Mouse (Mus musculus) heart, embryonic 11.5 days (tissue): Measurements from ENCODE around the gene Slc7a10. TPM values are rescaled to one million over a fixed set of nuclear protein-coding genes. Genes with fewer than 3 reads are reported as not detected.
A peak's percentile ranks its signal among the peaks of the same experiment; 100 is the strongest.

Source experiments
- ATAC-seq: fragments of 200-750 bp; cut with Nextera tagmentation; replicated peaks from 2 replicates; pipeline ENCODE4 v1.8.0; 2017; ENCODE audit warnings: moderate library complexity; ENCODE audit not compliant: insufficient number of reproducible peaks, low FRiP score, low TSS enrichment
- H3K27ac ChIP-seq: fragments of 300-500 bp; sonication (generic); 2 replicates; pipeline ENCODE4 v1.5.1; 2014; ENCODE audit warnings: mild to moderate bottlenecking, low read depth, low read length
- H3K27me3 ChIP-seq: fragments of 300-500 bp; sonication (generic); 2 replicates; pipeline ENCODE4 v1.6.1; 2014; ENCODE audit warnings: mild to moderate bottlenecking, low read length, mixed read lengths; ENCODE audit not compliant: control insufficient read depth, insufficient read depth
- H3K36me3 ChIP-seq: fragments of 300-500 bp; sonication (generic); 2 replicates; pipeline ENCODE4 v1.6.1; 2014; ENCODE audit warnings: mild to moderate bottlenecking, low read length, moderate library complexity, mixed read lengths; ENCODE audit not compliant: control insufficient read depth, insufficient read depth
- H3K4me1 ChIP-seq: fragments of 300-500 bp; sonication (generic); 2 replicates; pipeline ENCODE4 v1.6.1; 2014; ENCODE audit warnings: low read length; ENCODE audit not compliant: control insufficient read depth, insufficient read depth
- H3K4me2 ChIP-seq: fragments of 300-500 bp; sonication (generic); 2 replicates; pipeline ENCODE4 v1.6.1; 2014; ENCODE audit warnings: mild to moderate bottlenecking, moderate library complexity
- H3K4me3 ChIP-seq: fragments of 300-500 bp; sonication (generic); 2 replicates; pipeline ENCODE4 v1.5.1; 2014; ENCODE audit warnings: low read depth, low read length
- H3K9ac ChIP-seq: fragments of 300-500 bp; sonication (generic); 2 replicates; pipeline ENCODE4 v1.6.1; 2014; ENCODE audit warnings: mild to moderate bottlenecking, low read depth, low read length, moderate library complexity
- H3K9me3 ChIP-seq: fragments of 300-500 bp; sonication (generic); replicated peaks from 2 replicates; pipeline ENCODE4 v1.6.1; 2016; ENCODE audit warnings: low read length; ENCODE audit not compliant: control insufficient read depth
- WGBS: fragments of 180-500 bp; shearing (Covaris S2); extraction: QIAGEN DNeasy Blood & Tissue Kit; methylation state at CpG from one replicate; pipeline ENCODE4 v1.1.7; 2014; ENCODE audit not compliant: insufficient replicate concordance; 5-methylcytosine and 5-hydroxymethylcytosine counted together
- polyA plus RNA-seq: library from polyadenylated mRNA; unstranded; fragments of >200 nt; fragmentation: Nextera tagmentation; extraction: Ambion mirVana; gene quantifications from 2 replicates; pipeline ENCODE4 v1.2.1, GENCODE M21; 2014

Slc7a10 gene
- polyA plus RNA-seq, 1 experiment from 2014 or later = 0.89 TPM

GRCm38 (mm10) chr7:35215225-35215624 is 29.0 kb downstream of the Slc7a10 start, which contains the start of gene Lrp3:
TSS of gene Lrp3 (minus strand) at chr7:35215498.
- peak within 1 kb of the TSS; percentile 52 for H3K4me3 ChIP-seq
- H3K9me3 ChIP-seq = no peaks in the 10 kb centered on the region
- H3K4me2 ChIP-seq = peak within 1 kb of the TSS; percentile 95
- H3K27me3 ChIP-seq = peaks cover 15% of the 10 kb centered on the region
- WGBS = 1% methylated on average over 44 of the region's 53 CpGs
- no peak within 1 kb of the TSS for H3K27ac ChIP-seq
- no peaks in the 10 kb centered on the region for H3K36me3 ChIP-seq
- peak within 1 kb of the TSS; percentile 70 for H3K9ac ChIP-seq
- H3K4me1 ChIP-seq = peaks cover 3% of the 10 kb centered on the region
- peak; percentile 80 for ATAC-seq

DNA sequence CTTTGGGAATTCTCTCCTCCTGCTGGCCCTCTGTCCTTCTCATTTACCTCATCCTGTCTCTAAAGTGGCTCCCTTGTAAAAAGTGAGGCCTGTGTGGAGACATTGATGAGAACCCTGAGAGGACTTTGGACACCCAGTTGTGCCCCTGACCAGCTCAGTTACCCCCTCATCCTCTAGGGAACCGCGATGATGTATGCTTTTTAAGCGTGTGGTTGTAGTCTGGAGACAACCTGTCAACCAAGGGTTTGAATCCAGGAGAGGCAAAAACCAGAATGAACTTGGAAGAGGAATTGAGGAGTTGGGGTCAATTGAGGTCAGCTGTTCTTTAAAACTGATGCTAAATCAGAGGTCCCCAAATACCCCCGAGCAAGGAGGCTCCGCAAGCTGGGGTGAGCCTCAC is 29.5 kb downstream of the Slc7a10 start:
- H3K9ac ChIP-seq = no peak overlapping the region
- peaks cover 15% of the 10 kb centered on the region for H3K27me3 ChIP-seq
- peaks cover 3% of the 10 kb centered on the region for H3K4me1 ChIP-seq
- ATAC-seq = no peak
- H3K36me3 ChIP-seq = no peaks in the 10 kb centered on the region
- H3K27ac ChIP-seq = no peak overlapping the region
- peak overlapping the region; percentile 52 for H3K4me3 ChIP-seq
- H3K9me3 ChIP-seq = no peaks in the 10 kb centered on the region
- peak overlapping the region; percentile 95 for H3K4me2 ChIP-seq
- WGBS = 46% methylated on average over 5 of the region's 5 CpGs

- no peaks in the 10 kb centered on the region for H3K36me3 ChIP-seq
- peaks cover 13% of the 10 kb centered on the region for H3K27me3 ChIP-seq
- 64% methylated on average over 9 of the region's 9 CpGs for WGBS
- H3K4me3 ChIP-seq = no peak overlapping the region
- H3K9ac ChIP-seq = no peak overlapping the region
- no peak overlapping the region for H3K4me2 ChIP-seq
- no peaks in the 10 kb centered on the region for H3K9me3 ChIP-seq
- ATAC-seq = no peak
- H3K27ac ChIP-seq = no peak overlapping the region
- no peaks in the 10 kb centered on the region for H3K4me1 ChIP-seq
Observed at GRCm38 (mm10) chr7:35220694-35221365, 34.6 kb downstream of the Slc7a10 start.

DNA sequence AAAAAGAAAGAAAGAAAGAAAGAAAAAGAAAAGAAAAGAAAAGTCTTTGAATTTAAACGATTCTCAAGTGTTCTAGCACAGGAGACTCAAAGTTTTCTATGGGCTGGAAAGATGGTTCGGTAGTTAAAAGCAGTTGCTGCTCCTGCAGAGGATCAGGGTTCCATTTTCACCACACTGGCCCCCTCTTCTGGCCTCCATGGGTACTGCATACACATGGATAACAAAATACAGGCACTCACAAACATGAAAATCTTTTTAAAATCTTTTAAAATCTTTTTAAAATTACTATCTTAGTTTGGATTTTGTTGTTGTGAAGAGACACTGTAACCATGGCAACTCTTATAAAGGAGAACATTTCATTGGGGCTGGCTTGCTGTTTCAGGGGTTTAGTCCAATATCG is 44.1 kb downstream of the Slc7a10 start:
- Histone ChIP-seq H3K4me3 (no peak overlapping the region), H3K4me2 (no peak overlapping the region), H3K27me3 (no peaks in the 10 kb centered on the region), H3K27ac (no peak overlapping the region), H3K36me3 (no peaks in the 10 kb centered on the region), H3K9ac (no peak overlapping the region), H3K4me1 (no peaks in the 10 kb centered on the region), H3K9me3 (no peaks in the 10 kb centered on the region)
- ATAC-seq = no peak
- 71% methylated on average over 3 of the region's 3 CpGs for WGBS

- Histone ChIP-seq H3K9ac (no peak overlapping the region), H3K4me1 (no peaks in the 10 kb centered on the region), H3K9me3 (no peaks in the 10 kb centered on the region), H3K27ac (no peak overlapping the region), H3K4me2 (peak overlapping the region; percentile 9; the same call in 1 of the 2 replicates), H3K36me3 (no peaks in the 10 kb centered on the region), H3K4me3 (no peak overlapping the region), H3K27me3 (no peaks in the 10 kb centered on the region)
- WGBS = 25% methylated on average over 13 of the region's 13 CpGs
- no peak for ATAC-seq
Observed at GRCm38 (mm10) chr7:35232796-35233455, 46.7 kb downstream of the Slc7a10 start.

GRCm38 (mm10) chr7:35233861-35234260 is 47.7 kb downstream of the Slc7a10 start:
- Histone ChIP-seq H3K4me2 (peak overlapping the region; percentile 74), H3K36me3 (no peaks in the 10 kb centered on the region), H3K4me3 (peak overlapping the region; percentile 63), H3K9me3 (no peaks in the 10 kb centered on the region), H3K9ac (peak overlapping the region; percentile 77), H3K4me1 (no peaks in the 10 kb centered on the region), H3K27me3 (no peaks in the 10 kb centered on the region), H3K27ac (no peak overlapping the region; the same call in 1 of the 2 replicates)
- ATAC-seq = no peak
- WGBS = 46% methylated on average over 12 of the region's 12 CpGs

DNA sequence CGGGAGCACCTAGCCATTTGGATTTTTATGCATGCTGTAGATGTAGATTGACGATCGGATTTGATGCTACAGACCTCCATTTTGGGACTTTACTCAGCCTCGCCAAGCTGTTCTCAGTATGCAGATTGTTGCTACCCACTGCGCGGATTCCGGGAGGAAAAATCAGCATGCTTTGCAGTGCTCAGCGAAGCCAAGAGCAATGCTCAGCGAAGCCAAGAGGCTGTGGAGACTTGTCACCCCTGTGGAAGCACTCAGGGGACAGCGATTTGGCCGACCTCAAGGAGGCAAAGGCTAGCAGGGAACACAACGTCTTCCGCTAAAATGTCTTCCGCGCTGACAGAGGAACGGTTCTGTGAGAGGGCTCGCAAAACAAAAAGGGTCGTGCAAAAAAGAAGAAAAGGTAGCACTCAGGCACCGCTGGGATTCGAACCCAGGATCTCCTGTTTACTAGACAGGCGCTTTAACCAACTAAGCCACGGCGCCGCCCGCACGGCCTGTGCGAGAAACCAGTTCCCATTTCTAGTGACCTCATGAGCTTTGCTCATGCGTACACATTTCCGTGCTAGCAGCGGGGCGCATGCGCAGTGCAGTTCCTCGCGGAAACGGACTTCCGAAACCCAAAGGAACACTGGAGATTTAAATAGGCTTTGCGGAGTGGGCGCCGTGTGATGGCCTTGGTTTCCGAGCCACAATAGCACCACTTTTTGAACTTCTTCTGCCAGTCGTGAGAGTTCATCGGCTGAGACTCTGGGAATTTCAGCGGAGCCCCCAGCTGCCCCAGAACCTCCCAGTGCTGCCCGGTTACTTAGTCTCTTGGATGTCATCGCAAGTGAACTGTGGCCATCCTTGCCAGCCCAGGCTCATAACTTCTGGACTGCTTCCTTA is 48.4 kb downstream of the Slc7a10 start:
- Histone ChIP-seq H3K9ac (peak overlapping the region; percentile 77), H3K4me3 (peak overlapping the region; percentile 63), H3K4me2 (peak overlapping the region; percentile 74), H3K36me3 (no peaks in the 10 kb centered on the region), H3K27ac (peak overlapping the region; percentile 90), H3K27me3 (no peaks in the 10 kb centered on the region), H3K4me1 (no peaks in the 10 kb centered on the region), H3K9me3 (no peaks in the 10 kb centered on the region)
- peak; percentile 89 for ATAC-seq
- WGBS = under 1% methylated on average over 45 of the region's 45 CpGs

DNA sequence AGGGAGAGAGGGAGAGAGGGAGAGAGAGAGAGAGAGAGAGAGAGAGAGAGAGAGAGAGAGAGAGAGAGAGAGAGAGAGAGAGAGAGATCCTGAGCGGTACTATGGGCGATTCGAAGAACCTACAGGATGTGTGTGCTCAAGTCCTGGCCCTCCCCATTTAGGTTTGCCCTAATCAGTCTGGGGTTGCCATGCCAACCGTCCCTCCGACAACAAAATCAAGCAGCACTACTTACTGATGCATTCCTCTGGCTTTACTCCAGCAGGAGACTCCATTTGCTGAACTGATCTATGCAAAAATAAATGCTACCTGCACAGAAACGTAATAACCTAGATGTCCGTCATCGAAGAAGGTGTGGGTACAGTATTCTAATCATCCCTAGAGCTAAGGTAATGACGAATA is 49.1 kb downstream of the Slc7a10 start:
- no peaks in the 10 kb centered on the region for H3K36me3 ChIP-seq
- H3K4me3 ChIP-seq = peak overlapping the region; percentile 63
- no peaks in the 10 kb centered on the region for H3K9me3 ChIP-seq
- WGBS = 17% methylated on average over 9 of the region's 9 CpGs
- H3K27me3 ChIP-seq = no peaks in the 10 kb centered on the region
- H3K4me2 ChIP-seq = peak overlapping the region; percentile 62
- H3K9ac ChIP-seq = peak overlapping the region; percentile 36; the same call in 1 of the 2 replicates
- H3K27ac ChIP-seq = peak overlapping the region; percentile 90
- H3K4me1 ChIP-seq = no peaks in the 10 kb centered on the region
- peak; percentile 64; the same call in 1 of the 2 replicates for ATAC-seq
